Comparison of ENCODE assay signal across 7 mouse cellular contexts in genomic region chr14:10526800-10527199, GRCm38 (mm10).
DNase-seq lines count a peak whose midpoint lies in the region; TF ChIP-seq lines count a peak whose summit lies in the region.

No protein-coding gene starts in this region.

- DNase-seq in kidney, postnatal 10 days = peak; percentile 11
- DNase-seq in kidney, postnatal 36 days = no peak
- DNase-seq in brain, embryonic 14.5 days (ENCODE audit: low read depth) = peak; percentile 44
- DNase-seq in heart, postnatal 14 days = peak; percentile 3 to 14
- peak; percentile 43 for DNase-seq in thymus, postnatal 0 days (ENCODE audit: low spot score)
- no peak for DNase-seq in left cerebral cortex, postnatal 4 days
- no peak for DNase-seq in cerebellum, postnatal 10 days

- intact Hi-C loops in heart, postnatal 14 days (cut with DNase I) = no loop called here
- intact Hi-C loops in left cerebral cortex, postnatal 4 days (cut with DNase I) = no loop called here

- TF ChIP-seq CTCF in brain, embryonic 14.5 days (IDR thresholded peaks at IDR 0.05; ENCODE audit: borderline replicate concordance, extremely low read depth, insufficient read depth, insufficient read length) = no peak

- TF ChIP-seq POLR2A in brain, embryonic 14.5 days (IDR thresholded peaks at IDR 0.05; ENCODE audit: borderline replicate concordance, extremely low read depth, insufficient read depth, insufficient read length, poor library complexity, severe bottlenecking) = no peak

Comparison
In these comparisons a context has a peak if more than half of its experiments do, and no peak if none do; other contexts are left out.
1. DNase-seq: peak in kidney, postnatal 10 days (single experiment), brain, embryonic 14.5 days (single experiment), heart, postnatal 14 days (2 of 2) and thymus, postnatal 0 days (single experiment); none in kidney, postnatal 36 days (0 of 2), left cerebral cortex, postnatal 4 days (single experiment) and cerebellum, postnatal 10 days (0 of 2).